Mouse (Mus musculus) c-Kit-positive CD71-positive TER-119-positive erythroid progenitor cells, embryonic 14.5 days (primary cell): Measurements from ENCODE around the gene Extl2.

Experiments used
- DNase-seq: peaks from one replicate; pipeline ENCODE4 v3.0.0-alpha.2; 2013; ENCODE audit warnings: low spot score

Gene Extl2

GRCm38 (mm10) chr3:116006978-116007940 lies at the start of gene Extl2, which contains the start of gene Slc30a7:
Gene Extl2, plus strand, starts transcription at chr3:116007462.
Gene Slc30a7, minus strand, starts transcription at chr3:116007406.
- peak; percentile 75 for DNase-seq

GRCm38 (mm10) chr3:115961311-115962027 lies 45.8 kb upstream of the Extl2 start:
- no peak for DNase-seq

- no peak for DNase-seq
Observed at GRCm38 (mm10) chr3:115962028-115962415, 45.2 kb upstream of the Extl2 start.

- no peak for DNase-seq
Observed at GRCm38 (mm10) chr3:115963597-115963996, 43.7 kb upstream of the Extl2 start.

GRCm38 (mm10) chr3:115964071-115964470 lies 43.2 kb upstream of the Extl2 start:
- no peak for DNase-seq

GRCm38 (mm10) chr3:115968745-115969530 lies 38.3 kb upstream of the Extl2 start:
- DNase-seq: no peak

GRCm38 (mm10) chr3:115971045-115971785 lies 36.0 kb upstream of the Extl2 start:
- DNase-seq: no peak

- no peak for DNase-seq
Observed at GRCm38 (mm10) chr3:115971891-115972646, 35.2 kb upstream of the Extl2 start.

- no peak for DNase-seq
Observed at GRCm38 (mm10) chr3:115974228-115974627, 33.0 kb upstream of the Extl2 start.

GRCm38 (mm10) chr3:115974995-115975394 lies 32.3 kb upstream of the Extl2 start:
- no peak for DNase-seq

GRCm38 (mm10) chr3:115979000-115979399 lies 28.3 kb upstream of the Extl2 start:
- peak; percentile 32 for DNase-seq

- DNase-seq: no peak
Observed at GRCm38 (mm10) chr3:115983217-115983616, 24.0 kb upstream of the Extl2 start.

- DNase-seq: no peak
Observed at GRCm38 (mm10) chr3:115984653-115985052, 22.6 kb upstream of the Extl2 start.

- no peak for DNase-seq
Observed at GRCm38 (mm10) chr3:115985183-115985892, 21.9 kb upstream of the Extl2 start.

- DNase-seq: no peak
Observed at GRCm38 (mm10) chr3:115992103-115992502, 15.2 kb upstream of the Extl2 start.

GRCm38 (mm10) chr3:115992588-115992987 lies 14.7 kb upstream of the Extl2 start:
- no peak for DNase-seq

GRCm38 (mm10) chr3:115993025-115993424 lies 14.2 kb upstream of the Extl2 start:
- DNase-seq: no peak

- no peak for DNase-seq
Observed at GRCm38 (mm10) chr3:115996929-115997328, 10.3 kb upstream of the Extl2 start.

GRCm38 (mm10) chr3:116006284-116006977 lies 831 bp upstream of the Extl2 start:
- peak; percentile 29 for DNase-seq
